ENCODE assay signal across 16 mouse cellular contexts in the genomic region with DNA sequence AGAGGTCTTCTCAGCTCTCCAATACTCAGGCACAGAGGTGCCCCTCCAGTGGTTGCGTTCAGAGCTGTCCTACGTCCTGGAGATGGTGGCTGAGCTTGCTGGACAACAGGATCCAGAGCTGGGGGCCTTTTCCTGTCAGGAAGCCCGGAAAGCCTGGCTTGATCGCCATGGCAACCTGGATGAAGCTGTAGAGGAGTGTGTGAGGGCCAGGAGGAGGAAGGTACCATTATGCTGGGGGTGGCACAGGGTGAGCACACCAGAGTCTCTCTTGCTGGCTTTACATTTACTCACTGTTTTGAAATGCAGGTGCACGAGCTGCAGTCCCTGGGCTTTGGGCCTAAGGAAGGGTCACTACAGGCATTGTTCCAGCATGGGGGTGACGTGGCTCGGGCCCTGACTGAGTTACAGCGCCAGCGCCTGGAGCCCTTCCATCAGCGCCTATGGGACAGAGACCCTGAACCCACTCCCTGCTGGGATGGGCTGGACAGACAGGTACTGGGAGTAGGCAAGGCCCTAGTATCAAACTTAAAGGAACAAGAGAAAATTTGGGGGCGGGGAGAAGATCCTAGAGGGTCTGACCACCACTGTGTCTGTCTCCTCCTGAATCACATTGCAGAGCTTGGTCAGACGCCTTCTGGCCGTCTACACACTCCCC. TPM values are rescaled to one million over a fixed set of nuclear protein-coding genes. Genes with fewer than 3 reads are reported as not detected.
DNase-seq lines count a peak whose midpoint lies in the region; ATAC-seq lines count a peak whose summit lies in the region.
"Had no signal": no experiment of that assay in that cellular context is flagged by ENCODE, and none has a peak within 500 bp of the region (broad histone marks: within the 10 kb centered on the region; RNA-seq: fewer than 3 reads in every experiment).

No protein-coding gene starts in this region.

- H3K9me3 ChIP-seq in heart, embryonic 12.5 days (replicated peaks) = no peaks in the 10 kb centered on the region
- no peaks in the 10 kb centered on the region for H3K9me3 ChIP-seq in neural tube, embryonic 15.5 days (replicated peaks)
- H3K9me3 ChIP-seq: hindbrain, embryonic 15.5 days; limb, embryonic 15.5 days; neural tube, embryonic 13.5 days had no signal

- peaks cover 18% of the 10 kb centered on the region for H3K4me1 ChIP-seq in heart, embryonic 12.5 days (replicated peaks)
- H3K4me1 ChIP-seq in neural tube, embryonic 15.5 days = peaks cover 25% of the 10 kb centered on the region

- intact Hi-C loops in heart, postnatal 10 days (cut with DNase I) = no loop called here

- H3K27me3 ChIP-seq in heart, embryonic 12.5 days (replicated peaks) = no peaks in the 10 kb centered on the region
- H3K27me3 ChIP-seq in neural tube, embryonic 15.5 days (replicated peaks) = no peaks in the 10 kb centered on the region
- H3K27me3 ChIP-seq: hindbrain, embryonic 15.5 days; limb, embryonic 15.5 days; neural tube, embryonic 13.5 days had no signal

- peaks cover 71% of the 10 kb centered on the region for H3K36me3 ChIP-seq in heart, embryonic 12.5 days
- H3K36me3 ChIP-seq in neural tube, embryonic 15.5 days = peaks cover 70% of the 10 kb centered on the region

- no peak for DNase-seq in heart, postnatal 10 days
- peak; percentile 44 to 53 for DNase-seq in layer of hippocampus, adult 18-20 months (ENCODE audit: low spot score in 2 of 2)
- no peak for DNase-seq in layer of hippocampus, adult 11-12 months (ENCODE audit: low spot score)
- peak; percentile 70 to 77 for DNase-seq in right cerebral cortex, postnatal 10 days (ENCODE audit: low spot score in 2 of 2)
- no peak for DNase-seq in right cerebral cortex, postnatal 36 days (ENCODE audit: low spot score in 2 of 2)
- DNase-seq: adrenal gland, adult 2 months; cerebellum, adult 2 months; gastrocnemius, postnatal 25 days; lung, adult 2 months; thymus, postnatal 25 days had no signal

- ATAC-seq in heart, embryonic 12.5 days (ENCODE audit: insufficient number of reproducible peaks, low FRiP score) = no peak
- no peak for ATAC-seq in neural tube, embryonic 15.5 days (ENCODE audit: low FRiP score)
- ATAC-seq: CD4-positive, CD25-positive, alpha-beta regulatory T cell, adult 4 months had no signal

- no peak overlapping the region for H3K27ac ChIP-seq in heart, embryonic 12.5 days (ENCODE audit: poor library complexity, severe bottlenecking)
- no peak overlapping the region for H3K27ac ChIP-seq in neural tube, embryonic 15.5 days (replicated peaks)
- H3K27ac ChIP-seq: hindbrain, embryonic 15.5 days; limb, embryonic 15.5 days; neural tube, embryonic 13.5 days had no signal

- no peak overlapping the region for H3K9ac ChIP-seq in heart, embryonic 12.5 days
- no peak overlapping the region; the same call in 1 of the 2 replicates for H3K9ac ChIP-seq in neural tube, embryonic 15.5 days (replicated peaks)
- H3K9ac ChIP-seq: hindbrain, embryonic 15.5 days; limb, embryonic 15.5 days; neural tube, embryonic 13.5 days had no signal

- H3K4me3 ChIP-seq in heart, embryonic 12.5 days = no peak overlapping the region
- no peak overlapping the region for H3K4me3 ChIP-seq in neural tube, embryonic 15.5 days (replicated peaks)
- H3K4me3 ChIP-seq: hindbrain, embryonic 15.5 days; limb, embryonic 15.5 days; neural tube, embryonic 13.5 days had no signal

- 82% methylated on average over 13 of the region's 13 CpGs for WGBS in heart, embryonic 12.5 days
- 72% methylated on average over 13 of the region's 13 CpGs for WGBS in neural tube, embryonic 15.5 days

- H3K4me2 ChIP-seq in heart, embryonic 12.5 days = 0 out of 2 replicates have a peak overlapping the region, but pooled peaks have one; percentile 12
- H3K4me2 ChIP-seq in neural tube, embryonic 15.5 days = no peak overlapping the region
- H3K4me2 ChIP-seq: hindbrain, embryonic 15.5 days; limb, embryonic 15.5 days; neural tube, embryonic 13.5 days had no signal

RNA-seq across cellular contexts. Expression of gene Rnf31, which starts 4.7 kb away (rescaled TPM):
- polyA plus RNA-seq in heart, embryonic 12.5 days (2016; fragmentation: Nextera tagmentation; extraction: Ambion mirVana) = 16.4 and 16.8 TPM in 2 replicates
- 10 to 100 TPM; 21.7 to 28.3 TPM for total RNA-seq in heart, postnatal 10 days (2021)
- total RNA-seq in layer of hippocampus, adult 18-20 months (2021) = 10 to 100 TPM; 38.0 to 43.0 TPM
- polyA plus RNA-seq in neural tube, embryonic 15.5 days (2015; fragmentation: Nextera tagmentation; extraction: Ambion mirVana) = 20.4 and 22.0 TPM in 2 replicates

RNA-seq across cellular contexts. Expression of gene Psme2, which starts 5.2 kb away (rescaled TPM):
- polyA plus RNA-seq in heart, embryonic 12.5 days (2016; fragmentation: Nextera tagmentation; extraction: Ambion mirVana) = 200 and 213 TPM in 2 replicates
- total RNA-seq in heart, postnatal 10 days (2021) = 100 to 1,000 TPM; 139 to 140 TPM
- 10 to 100 TPM; 53.7 to 57.4 TPM for total RNA-seq in layer of hippocampus, adult 18-20 months (2021)
- polyA plus RNA-seq in neural tube, embryonic 15.5 days (2015; fragmentation: Nextera tagmentation; extraction: Ambion mirVana) = 186 and 246 TPM in 2 replicates

RNA-seq across cellular contexts. Expression of gene Irf9, which starts 7.2 kb away (rescaled TPM):
- polyA plus RNA-seq in heart, embryonic 12.5 days (2016; fragmentation: Nextera tagmentation; extraction: Ambion mirVana) = 8.7 and 9.4 TPM in 2 replicates
- total RNA-seq in heart, postnatal 10 days (2021) = 10 to 100 TPM in 1 of 2 experiments, 1 to 10 TPM in 1; 9.2 to 11.3 TPM
- total RNA-seq in layer of hippocampus, adult 18-20 months (2021) = 10 to 100 TPM; 10.9 to 13.3 TPM
- polyA plus RNA-seq in neural tube, embryonic 15.5 days (2015; fragmentation: Nextera tagmentation; extraction: Ambion mirVana) = 10.4 and 13.2 TPM in 2 replicates

RNA-seq across cellular contexts. Expression of gene Emc9, which starts 11.1 kb away (rescaled TPM):
- 16.3 and 21.5 TPM in 2 replicates for polyA plus RNA-seq in heart, embryonic 12.5 days (2016; fragmentation: Nextera tagmentation; extraction: Ambion mirVana)
- 10 to 100 TPM; 42.6 to 43.4 TPM for total RNA-seq in heart, postnatal 10 days (2021)
- total RNA-seq in layer of hippocampus, adult 18-20 months (2021) = 10 to 100 TPM; 43.3 to 49.5 TPM
- polyA plus RNA-seq in neural tube, embryonic 15.5 days (2015; fragmentation: Nextera tagmentation; extraction: Ambion mirVana) = 49.3 and 56.2 TPM in 2 replicates

RNA-seq across cellular contexts. Expression of gene Psme1, which starts 18.2 kb away (rescaled TPM):
- 211 and 212 TPM in 2 replicates for polyA plus RNA-seq in heart, embryonic 12.5 days (2016; fragmentation: Nextera tagmentation; extraction: Ambion mirVana)
- total RNA-seq in heart, postnatal 10 days (2021) = 100 to 1,000 TPM; 247 to 272 TPM
- total RNA-seq in layer of hippocampus, adult 18-20 months (2021) = 10 to 100 TPM; 54.0 to 56.6 TPM
- 214 and 228 TPM in 2 replicates for polyA plus RNA-seq in neural tube, embryonic 15.5 days (2015; fragmentation: Nextera tagmentation; extraction: Ambion mirVana)

Comparison
In these comparisons a context has a peak if more than half of its experiments do, and no peak if none do; other contexts are left out.
1. DNase-seq: peak in layer of hippocampus, adult 18-20 months (2 of 2) and right cerebral cortex, postnatal 10 days (2 of 2); none in heart, postnatal 10 days (0 of 2), layer of hippocampus, adult 11-12 months (single experiment) and right cerebral cortex, postnatal 36 days (0 of 2).